Mouse (Mus musculus) thymus, adult 2 months (tissue): ENCODE data around the gene Tmem182. TPM values are rescaled to one million over a fixed set of nuclear protein-coding genes. Genes with fewer than 3 reads are reported as not detected.

Experiments
- DNase-seq: peaks from one replicate; pipeline ENCODE4 v3.0.0; 2021
- H3K27ac ChIP-seq: fragments of 200-500 bp; 2 replicates; pipeline ENCODE4 v1.5.1; 2012; ENCODE audit warnings: low read length, control low read depth; ENCODE audit not compliant: control insufficient read depth, insufficient read depth
- H3K27me3 ChIP-seq: fragments of 200-500 bp; 2 replicates; pipeline ENCODE4 v1.6.1; 2012; ENCODE audit warnings: mild to moderate bottlenecking, low read length, moderate library complexity, mixed read lengths; ENCODE audit not compliant: control insufficient read depth, insufficient read depth
- H3K36me3 ChIP-seq: fragments of 200-500 bp; 2 replicates; pipeline ENCODE4 v1.6.1; 2012; ENCODE audit warnings: mild to moderate bottlenecking, low read length, moderate library complexity; ENCODE audit not compliant: control insufficient read depth, insufficient read depth
- H3K4me1 ChIP-seq: fragments of 200-500 bp; replicated peaks from 2 replicates; pipeline ENCODE4 v1.6.1; 2012; ENCODE audit warnings: low read length; ENCODE audit not compliant: control insufficient read depth, insufficient read depth
- H3K4me3 ChIP-seq: fragments of 200-500 bp; 2 replicates; pipeline ENCODE4 v1.5.1; 2012; ENCODE audit warnings: mild to moderate bottlenecking, low read length, control low read depth, moderate library complexity; ENCODE audit not compliant: control insufficient read depth, insufficient read depth
- CTCF ChIP-seq: fragments of 200-500 bp; IDR thresholded peaks from 2 replicates; pipeline ENCODE4 v1.5.1; 2012; ENCODE audit warnings: mild to moderate bottlenecking, control low read depth, low read length, moderate library complexity, borderline replicate concordance; ENCODE audit not compliant: control insufficient read depth, poor library complexity, insufficient read depth; ENCODE audit errors: extremely low read depth
- POLR2A ChIP-seq: fragments of 200-500 bp; IDR thresholded peaks from 2 replicates; pipeline ENCODE4 v1.6.1; 2012; ENCODE audit warnings: mild to moderate bottlenecking, low read length, control low read depth, moderate library complexity; ENCODE audit not compliant: control insufficient read depth, poor library complexity, insufficient read depth; ENCODE audit errors: extremely low read depth
- WGBS: fragments of 180-500 bp; shearing (Covaris S2); methylation state at CpG from one replicate; pipeline ENCODE4 v1.1.7; 2018; 5-methylcytosine and 5-hydroxymethylcytosine counted together
- polyA plus RNA-seq: library from polyadenylated mRNA; depleted of rRNA; stranded (reverse); fragments of >200 nt; gene quantifications from 2 replicates; pipeline ENCODE4 v1.2.3, GENCODE M21; 2012

Gene Tmem182
- polyA plus RNA-seq, 1 experiment = 3.4 TPM

GRCm38 (mm10) chr1:40783450-40783849 is 22.0 kb upstream of the Tmem182 start:
- 96% methylated on average over 7 of the region's 7 CpGs for WGBS
- H3K27ac ChIP-seq = no peak overlapping the region
- no peak overlapping the region for H3K4me3 ChIP-seq
- no peaks in the 10 kb centered on the region for H3K4me1 ChIP-seq
- TF ChIP-seq POLR2A (no peak), CTCF (no peak)
- no peaks in the 10 kb centered on the region for H3K36me3 ChIP-seq
- no peak for DNase-seq
- no peaks in the 10 kb centered on the region for H3K27me3 ChIP-seq

- 96% methylated on average over 9 of the region's 9 CpGs for WGBS
- no peaks in the 10 kb centered on the region for H3K27me3 ChIP-seq
- H3K4me1 ChIP-seq = no peaks in the 10 kb centered on the region
- no peak overlapping the region for H3K27ac ChIP-seq
- H3K36me3 ChIP-seq = no peaks in the 10 kb centered on the region
- no peak overlapping the region for H3K4me3 ChIP-seq
- no peak for DNase-seq
- TF ChIP-seq CTCF (no peak), POLR2A (no peak)
Observed at GRCm38 (mm10) chr1:40784306-40784705, 21.1 kb upstream of the Tmem182 start.

GRCm38 (mm10) chr1:40785876-40786445 is 19.4 kb upstream of the Tmem182 start:
- DNase-seq = no peak
- WGBS = 96% methylated on average over 11 of the region's 11 CpGs

GRCm38 (mm10) chr1:40788956-40789355 is 16.4 kb upstream of the Tmem182 start:
- 93% methylated on average over 6 of the region's 6 CpGs for WGBS
- H3K27ac ChIP-seq = no peak overlapping the region

More at GRCm38 (mm10) chr1:40785876-40786445, 19.4 kb upstream of the Tmem182 start:
- Histone ChIP-seq H3K27ac (no peak overlapping the region), H3K4me1 (peaks cover 3% of the 10 kb centered on the region), H3K4me3 (no peak overlapping the region), H3K27me3 (no peaks in the 10 kb centered on the region), H3K36me3 (no peaks in the 10 kb centered on the region)
- TF ChIP-seq POLR2A (no peak), CTCF (no peak)

GRCm38 (mm10) chr1:40789666-40790233 is 15.7 kb upstream of the Tmem182 start:
- TF ChIP-seq CTCF (no peak), POLR2A (no peak)
- no peak for DNase-seq
- H3K36me3 ChIP-seq = no peaks in the 10 kb centered on the region
- H3K4me1 ChIP-seq = peaks cover 3% of the 10 kb centered on the region
- H3K4me3 ChIP-seq = peak overlapping the region; percentile 91
- no peak overlapping the region for H3K27ac ChIP-seq
- 59% methylated on average over 5 of the region's 5 CpGs for WGBS
- H3K27me3 ChIP-seq = no peaks in the 10 kb centered on the region

More at GRCm38 (mm10) chr1:40788956-40789355, 16.4 kb upstream of the Tmem182 start:
- Histone ChIP-seq H3K36me3 (no peaks in the 10 kb centered on the region), H3K27me3 (no peaks in the 10 kb centered on the region), H3K4me3 (no peak overlapping the region), H3K4me1 (peaks cover 3% of the 10 kb centered on the region)
- DNase-seq = no peak
- TF ChIP-seq POLR2A = no peak
- no peak for TF ChIP-seq CTCF

GRCm38 (mm10) chr1:40790324-40791141 is 14.9 kb upstream of the Tmem182 start, which contains the start of gene Mfsd9:
TSS of gene Mfsd9 (minus strand) at chr1:40790687.
- WGBS = 3% methylated on average over 38 of the region's 38 CpGs
- Histone ChIP-seq H3K4me3 (peak within 1 kb of the TSS; percentile 91), H3K4me1 (peaks cover 3% of the 10 kb centered on the region), H3K27me3 (no peaks in the 10 kb centered on the region), H3K36me3 (no peaks in the 10 kb centered on the region), H3K27ac (no peak within 1 kb of the TSS)
- peak; percentile 94 for DNase-seq
- peak; percentile 33; the same call in 1 of the 2 replicates for TF ChIP-seq POLR2A
- TF ChIP-seq CTCF = no peak

GRCm38 (mm10) chr1:40795508-40795907 is 9.9 kb upstream of the Tmem182 start:
- WGBS = 98% methylated on average over 1 of the region's 1 CpGs
- Histone ChIP-seq H3K4me3 (no peak overlapping the region), H3K27me3 (no peaks in the 10 kb centered on the region), H3K27ac (no peak overlapping the region), H3K36me3 (no peaks in the 10 kb centered on the region), H3K4me1 (no peaks in the 10 kb centered on the region)
- no peak for DNase-seq
- TF ChIP-seq POLR2A = no peak
- TF ChIP-seq CTCF = no peak
